Mouse (Mus musculus) E14TG2a.4 (cell line): Measurements from ENCODE around the gene Tnfsf10.
A peak's percentile ranks its signal among the peaks of the same experiment; 100 is the strongest.

ENCODE experiments used
- H3K27me3 ChIP-seq: 2 replicates; pipeline ENCODE4 v1.6.1; 2014; ENCODE audit warnings: low read length, control low read depth; ENCODE audit not compliant: insufficient read depth
- H3K36me3 ChIP-seq: 2 replicates; pipeline ENCODE4 v1.6.1; 2014; ENCODE audit warnings: low read length, control low read depth; ENCODE audit not compliant: insufficient read depth
- H3K4me1 ChIP-seq: replicated peaks from 2 replicates; pipeline ENCODE4 v1.6.1; 2014; ENCODE audit warnings: low read depth, low read length, control low read depth
- H3K4me3 ChIP-seq: replicated peaks from 2 replicates; pipeline ENCODE4 v1.5.1; 2014; ENCODE audit warnings: mild to moderate bottlenecking, low read length
- H3K9me3 ChIP-seq: 2 replicates; pipeline ENCODE4 v1.6.1; 2014; ENCODE audit warnings: low read length, control low read depth
- CTCF ChIP-seq: conservative IDR thresholded peaks from 2 replicates; pipeline ENCODE4 v1.5.1; 2014; ENCODE audit warnings: low read length
- NANOG ChIP-seq: IDR thresholded peaks from 2 replicates; pipeline ENCODE4 v1.6.1; 2014; ENCODE audit warnings: borderline replicate concordance, low read length, mixed read lengths
- POU5F1 ChIP-seq: IDR thresholded peaks from 2 replicates; pipeline ENCODE4 v1.6.1; 2014; ENCODE audit warnings: low read length, borderline replicate concordance

The Tnfsf10 gene

DNA sequence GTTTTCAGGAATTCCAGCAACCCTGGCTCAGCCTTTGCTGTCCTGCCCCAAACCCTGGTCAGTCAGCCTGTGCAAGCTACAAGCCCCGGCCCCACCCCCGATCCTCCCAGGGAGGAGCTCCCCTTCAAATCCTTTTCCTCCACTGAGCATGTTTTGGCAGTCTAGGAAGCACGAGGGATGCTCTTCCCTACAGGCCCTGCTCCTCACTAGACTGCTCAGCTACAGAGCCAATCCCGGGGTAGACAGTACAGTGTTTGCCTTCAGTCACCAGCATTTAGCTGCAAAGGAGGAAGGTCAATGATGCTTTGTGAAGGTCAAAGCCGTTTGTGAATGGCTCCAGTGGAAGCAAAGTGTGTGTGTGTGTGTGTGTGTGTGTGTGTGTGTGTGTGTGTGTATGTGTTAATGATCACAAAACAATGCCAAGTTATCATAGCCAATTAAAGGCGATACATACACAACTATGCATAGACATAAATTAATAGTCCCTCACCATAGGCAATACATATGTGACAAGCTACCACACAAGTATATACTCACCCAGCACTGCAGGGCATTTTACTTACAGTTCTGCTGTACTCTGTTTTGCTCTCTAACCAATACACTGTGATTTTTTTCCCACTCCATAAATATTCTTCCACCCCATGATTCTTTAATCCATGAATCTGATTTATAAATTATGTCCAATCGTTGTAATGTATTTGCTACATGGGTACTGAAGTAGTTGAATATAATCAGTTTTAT lies 23.0 kb upstream of the Tnfsf10 start:
- H3K9me3 ChIP-seq = no peaks in the 10 kb centered on the region

DNA sequence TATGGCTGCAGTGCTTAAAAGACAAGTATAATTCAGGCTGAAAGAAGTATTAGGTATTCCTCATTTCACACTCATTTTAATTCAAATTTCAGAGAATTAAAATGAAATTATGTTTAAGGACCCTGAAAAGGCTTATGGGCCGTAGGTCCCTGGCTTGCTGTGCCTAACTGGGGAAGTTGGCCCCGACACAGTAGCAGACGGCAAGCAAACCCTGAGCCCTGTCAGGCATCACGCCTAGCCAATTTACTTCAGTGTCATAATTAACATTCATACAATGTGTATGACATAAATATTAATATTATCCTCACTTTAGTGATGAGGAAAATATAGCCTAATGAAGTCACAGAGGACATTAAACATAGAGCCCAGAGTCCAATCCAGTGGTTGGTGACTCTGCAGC lies 16.4 kb upstream of the Tnfsf10 start:
- Histone ChIP-seq H3K4me1 (no peaks in the 10 kb centered on the region), H3K9me3 (no peaks in the 10 kb centered on the region), H3K36me3 (no peaks in the 10 kb centered on the region), H3K4me3 (no peak overlapping the region), H3K27me3 (no peaks in the 10 kb centered on the region)
- TF ChIP-seq NANOG (no peak), POU5F1 (no peak), CTCF (no peak)

More for the DNA sequence above, 23.0 kb upstream of the Tnfsf10 start:
- H3K4me3 ChIP-seq = no peak overlapping the region
- no peaks in the 10 kb centered on the region; the same call in none of the 2 replicates for H3K27me3 ChIP-seq
- TF ChIP-seq CTCF (no peak), POU5F1 (no peak), NANOG (no peak)
- peaks cover 13% of the 10 kb centered on the region for H3K4me1 ChIP-seq
- H3K36me3 ChIP-seq = no peaks in the 10 kb centered on the region

DNA sequence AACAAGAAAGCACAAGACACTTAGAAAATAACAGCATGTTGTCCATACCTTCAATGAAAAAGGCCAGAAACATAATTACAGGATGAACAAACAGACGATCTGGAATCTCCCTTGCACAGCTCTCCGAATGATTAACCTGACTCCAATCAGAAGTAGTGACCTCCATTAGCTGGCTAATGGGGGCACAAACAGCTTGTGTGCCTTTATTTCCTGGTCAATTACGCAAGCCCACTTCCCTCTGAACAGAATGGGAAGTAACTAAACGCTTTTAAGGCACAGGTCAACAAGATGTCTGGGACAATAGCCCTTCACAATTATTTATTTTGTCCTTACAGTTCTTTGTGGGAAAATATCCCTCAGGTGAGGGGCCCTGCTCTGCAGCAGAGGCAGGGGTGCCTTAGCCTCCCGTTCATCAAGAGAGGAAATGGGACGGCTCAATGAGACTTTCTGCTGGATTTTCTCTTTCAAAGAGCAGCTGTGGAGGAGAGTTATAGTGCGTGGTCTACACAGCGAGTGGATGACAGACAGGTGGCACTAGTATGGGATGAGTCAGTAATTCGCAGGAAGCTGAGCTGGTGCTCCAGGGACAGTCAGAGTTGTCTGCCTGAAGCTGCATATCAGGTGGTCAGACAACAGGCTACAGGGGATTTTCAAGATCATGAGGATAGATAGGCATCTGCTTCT lies 14.3 kb upstream of the Tnfsf10 start:
- Histone ChIP-seq H3K4me3 (no peak overlapping the region), H3K9me3 (no peaks in the 10 kb centered on the region), H3K27me3 (no peaks in the 10 kb centered on the region), H3K4me1 (no peaks in the 10 kb centered on the region), H3K36me3 (no peaks in the 10 kb centered on the region)
- TF ChIP-seq NANOG (no peak), CTCF (no peak), POU5F1 (no peak)

- Histone ChIP-seq H3K4me3 (no peak overlapping the region), H3K27me3 (no peaks in the 10 kb centered on the region), H3K36me3 (no peaks in the 10 kb centered on the region), H3K4me1 (no peaks in the 10 kb centered on the region), H3K9me3 (no peaks in the 10 kb centered on the region)
- TF ChIP-seq CTCF (no peak), NANOG (no peak), POU5F1 (no peak)
These were observed 10.0 kb upstream of the Tnfsf10 start for GRCm38 (mm10) chr3:27306815-27307214.

- TF ChIP-seq POU5F1 (no peak), NANOG (no peak)
- Histone ChIP-seq H3K36me3 (no peaks in the 10 kb centered on the region), H3K4me3 (no peak overlapping the region), H3K27me3 (no peaks in the 10 kb centered on the region), H3K4me1 (no peaks in the 10 kb centered on the region), H3K9me3 (no peaks in the 10 kb centered on the region)
These were observed 5.9 kb upstream of the Tnfsf10 start for GRCm38 (mm10) chr3:27310973-27311372.

- H3K9me3 ChIP-seq = no peaks in the 10 kb centered on the region
- no peaks in the 10 kb centered on the region for H3K4me1 ChIP-seq
- TF ChIP-seq CTCF (no peak), POU5F1 (no peak), NANOG (no peak)
- no peak overlapping the region for H3K4me3 ChIP-seq
- H3K36me3 ChIP-seq = no peaks in the 10 kb centered on the region
- H3K27me3 ChIP-seq = no peaks in the 10 kb centered on the region
These were observed 5.4 kb upstream of the Tnfsf10 start for GRCm38 (mm10) chr3:27311475-27311874.

DNA sequence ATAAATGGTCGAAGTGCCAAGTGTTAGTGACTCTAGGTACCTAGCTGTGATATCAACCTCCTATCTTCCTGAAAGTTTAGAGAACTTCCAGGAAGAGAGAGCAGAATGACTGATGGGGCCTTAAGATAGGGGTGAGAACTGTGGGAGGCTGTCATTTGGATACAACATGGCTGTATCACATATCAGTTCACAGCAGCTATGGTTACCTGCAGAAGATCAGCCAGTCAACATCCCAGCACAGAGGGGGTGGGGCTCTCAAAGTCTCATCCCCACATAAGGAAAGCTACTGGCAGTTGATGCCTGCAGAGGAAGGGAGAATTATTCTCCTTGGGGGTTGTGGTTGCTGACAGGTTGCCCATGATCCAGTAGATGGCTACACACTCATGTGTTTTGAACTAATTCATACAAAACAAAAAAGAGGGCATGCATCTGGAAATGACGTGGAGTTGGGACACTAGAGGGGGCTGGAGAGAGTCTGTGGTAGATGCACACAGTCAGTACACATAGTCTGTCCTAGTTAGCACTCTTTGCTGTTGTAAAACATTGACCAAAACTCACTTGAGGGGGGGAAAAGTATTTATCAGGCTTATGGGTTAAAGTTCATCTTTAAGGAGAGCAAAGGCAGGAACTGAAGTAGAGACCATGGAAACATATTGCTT lies 2.2 kb upstream of the Tnfsf10 start:
- TF ChIP-seq POU5F1 (no peak), CTCF (0 out of 2 replicates have a peak, but pooled peaks have one; percentile 5), NANOG (no peak)
- Histone ChIP-seq H3K9me3 (no peaks in the 10 kb centered on the region), H3K36me3 (no peaks in the 10 kb centered on the region), H3K27me3 (0 out of 2 replicates have a peak, but pooled peaks cover 3% of the 10 kb centered on the region), H3K4me1 (peaks cover 2% of the 10 kb centered on the region; the same call in 1 of the 2 replicates), H3K4me3 (no peak overlapping the region)

DNA sequence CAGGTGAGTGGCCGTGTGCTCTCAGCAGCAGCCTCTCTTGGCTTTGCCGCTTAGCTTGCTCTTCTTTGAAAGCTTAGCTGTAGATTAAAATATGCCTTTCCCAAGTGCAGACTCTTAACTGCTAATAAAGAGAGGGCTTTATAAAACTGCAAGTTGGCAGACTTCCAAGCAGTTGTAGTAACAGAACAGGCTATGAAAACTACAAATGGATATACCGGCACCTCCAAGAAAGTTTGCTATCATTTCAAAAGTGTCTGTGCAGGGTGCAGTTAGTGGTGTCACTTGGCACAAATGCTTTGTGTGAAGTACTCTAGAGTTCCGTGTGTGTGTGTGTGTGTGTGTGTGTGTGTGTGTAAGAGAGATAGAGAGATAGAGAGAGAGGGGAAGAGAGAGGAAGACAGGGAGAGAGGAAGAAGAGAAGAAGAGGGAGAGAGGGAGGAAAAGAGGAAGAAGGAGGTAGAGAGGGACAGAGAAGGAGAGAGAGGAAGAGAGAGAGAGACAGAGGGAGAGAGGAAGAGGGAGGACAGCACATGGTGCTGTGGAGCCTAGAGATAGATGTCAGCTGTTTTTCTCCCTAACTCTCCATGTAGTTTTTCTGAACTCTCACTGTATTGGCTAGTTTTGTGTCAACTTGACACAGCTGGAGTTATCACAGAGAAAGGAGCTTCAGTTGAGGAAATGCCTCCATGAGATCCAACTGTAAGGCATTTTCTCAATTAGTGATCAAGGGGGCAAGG lies 628 bp downstream of the Tnfsf10 start:
- no peak for TF ChIP-seq CTCF
- no peak for TF ChIP-seq NANOG
- TF ChIP-seq POU5F1 = no peak
- Histone ChIP-seq H3K36me3 (no peaks in the 10 kb centered on the region), H3K4me3 (no peak overlapping the region), H3K27me3 (0 out of 2 replicates have a peak, but pooled peaks cover 3% of the 10 kb centered on the region), H3K4me1 (peaks cover 2% of the 10 kb centered on the region; the same call in 1 of the 2 replicates), H3K9me3 (no peaks in the 10 kb centered on the region)
